25 mouse cellular contexts compared by ENCODE assay signal in the genomic region with DNA sequence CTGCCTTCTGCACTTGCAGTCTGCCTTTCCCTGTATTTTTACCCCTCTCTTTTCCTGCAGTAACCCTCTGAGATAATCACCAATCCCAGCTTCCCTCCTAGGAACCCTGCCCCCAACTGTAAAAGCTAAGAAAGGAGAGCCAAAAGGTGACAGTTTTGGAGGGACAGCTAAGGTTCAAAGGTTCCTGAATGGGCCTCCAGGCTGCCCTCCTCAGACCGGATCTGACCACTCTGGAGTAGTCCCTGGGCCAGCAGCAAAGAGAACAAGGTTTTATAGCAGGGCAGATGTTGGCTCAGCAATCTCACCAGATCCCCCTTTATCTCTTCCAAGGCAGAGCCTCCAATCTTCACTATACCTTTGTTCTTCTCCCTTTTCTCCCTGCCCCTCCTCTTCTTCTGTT. TPM values are rescaled to one million over a fixed set of nuclear protein-coding genes. Genes with fewer than 3 reads are reported as not detected.
DNase-seq lines count a peak whose midpoint lies in the region; ATAC-seq lines count a peak whose summit lies in the region.
"Had no signal": no experiment of that assay in that cellular context is flagged by ENCODE, and none has a peak within 500 bp of the region (broad histone marks: within the 10 kb centered on the region; RNA-seq: fewer than 3 reads in every experiment).

No protein-coding gene starts in this region.

- ATAC-seq in kidney, embryonic 14.5 days (ENCODE audit: low FRiP score, low TSS enrichment): no peak
- ATAC-seq in hindbrain, embryonic 14.5 days (ENCODE audit: low FRiP score): 0 out of 2 replicates have a peak, but pooled peaks have one; percentile 21
- ATAC-seq in stomach, embryonic 14.5 days (ENCODE audit: insufficient number of reproducible peaks, insufficient read depth, low FRiP score, low read depth): no peak
- ATAC-seq: inflammation-experienced regulatory T-cells, adult 6 months; midbrain, embryonic 13.5 days had no signal

- peaks cover 44% of the 10 kb centered on the region for H3K4me1 ChIP-seq in kidney, embryonic 14.5 days (ENCODE audit: control insufficient read depth, insufficient read depth, low read length)
- H3K4me1 ChIP-seq in embryonic facial prominence, embryonic 10.5 days: no peaks in the 10 kb centered on the region
- peaks cover 15% of the 10 kb centered on the region for H3K4me1 ChIP-seq in hindbrain, embryonic 14.5 days (replicated peaks; ENCODE audit: control insufficient read depth, insufficient read depth, low read length)
- H3K4me1 ChIP-seq in stomach, embryonic 14.5 days (ENCODE audit: control insufficient read depth, insufficient read depth, low read length): peaks cover 40% of the 10 kb centered on the region
- H3K4me1 ChIP-seq: forebrain, embryonic 12.5 days; heart, embryonic 12.5 days; midbrain, embryonic 13.5 days had no signal

- H3K27ac ChIP-seq in kidney, embryonic 14.5 days (ENCODE audit: low read depth, low read length): no peak overlapping the region
- no peak overlapping the region for H3K27ac ChIP-seq in embryonic facial prominence, embryonic 10.5 days (replicated peaks)
- H3K27ac ChIP-seq in hindbrain, embryonic 14.5 days: peak overlapping the region; percentile 45; the same call in 1 of the 2 replicates
- H3K27ac ChIP-seq in stomach, embryonic 14.5 days (ENCODE audit: low read length): peak overlapping the region; percentile 62; the same call in 1 of the 2 replicates
- H3K27ac ChIP-seq: forebrain, embryonic 12.5 days; limb, embryonic 13.5 days; liver, embryonic 14.5 days; macrophage; midbrain, embryonic 13.5 days had no signal

- peak; percentile 26 for DNase-seq in kidney, adult 11 months
- DNase-seq in embryonic facial prominence, embryonic 10.5 days (ENCODE audit: low spot score): peak; percentile 6
- DNase-seq in hindbrain, embryonic 14.5 days (ENCODE audit: low spot score): no peak
- no peak for DNase-seq in frontal cortex, adult 2 months (ENCODE audit: extremely low spot score in 1 of 2, low spot score in 1 of 2)
- DNase-seq in layer of hippocampus, postnatal 36 days: no peak
- DNase-seq: adrenal gland, postnatal 25 days; B cell, adult 2 months; cerebellum, adult 11-12 months; cerebellum, postnatal 14 days; gastrocnemius, postnatal 10 days; heart, adult 11 months; heart, postnatal 14 days; right cerebral cortex, adult 18-20 months had no signal

- no peaks in the 10 kb centered on the region; the same call in 1 of the 2 replicates for H3K27me3 ChIP-seq in kidney, embryonic 14.5 days (ENCODE audit: control insufficient read depth, insufficient read depth, low read length)
- peaks cover 100% of the 10 kb centered on the region for H3K27me3 ChIP-seq in embryonic facial prominence, embryonic 10.5 days (replicated peaks; ENCODE audit: low read depth, poor library complexity, severe bottlenecking)
- peaks cover 95% of the 10 kb centered on the region for H3K27me3 ChIP-seq in hindbrain, embryonic 14.5 days (ENCODE audit: control insufficient read depth, insufficient read depth, low read length)
- H3K27me3 ChIP-seq in stomach, embryonic 14.5 days (ENCODE audit: control insufficient read depth, insufficient read depth, low read length): no peaks in the 10 kb centered on the region

- H3K4me3 ChIP-seq in kidney, embryonic 14.5 days (ENCODE audit: low read length): no peak overlapping the region
- H3K4me3 ChIP-seq in embryonic facial prominence, embryonic 10.5 days: no peak overlapping the region
- no peak overlapping the region for H3K4me3 ChIP-seq in hindbrain, embryonic 14.5 days (replicated peaks; ENCODE audit: low read length)
- no peak overlapping the region for H3K4me3 ChIP-seq in stomach, embryonic 14.5 days (ENCODE audit: low read depth, low read length)
- H3K4me3 ChIP-seq: forebrain, embryonic 12.5 days; heart, embryonic 12.5 days; limb, embryonic 13.5 days; midbrain, embryonic 13.5 days had no signal

- 15% methylated on average over 1 of the region's 1 CpGs for WGBS in kidney, embryonic 14.5 days
- 0% methylated on average over 1 of the region's 1 CpGs for WGBS in embryonic facial prominence, embryonic 10.5 days
- 23% methylated on average over 1 of the region's 1 CpGs for WGBS in hindbrain, embryonic 14.5 days
- 17% methylated on average over 1 of the region's 1 CpGs for WGBS in stomach, embryonic 14.5 days

- no peak overlapping the region for H3K4me2 ChIP-seq in kidney, embryonic 14.5 days (replicated peaks; ENCODE audit: low read depth, low read length)
- peak overlapping the region; percentile 50 for H3K4me2 ChIP-seq in hindbrain, embryonic 14.5 days (replicated peaks)
- H3K4me2 ChIP-seq in stomach, embryonic 14.5 days (replicated peaks; ENCODE audit: low read depth, low read length): no peak overlapping the region
- H3K4me2 ChIP-seq: forebrain, embryonic 12.5 days; heart, embryonic 12.5 days; limb, embryonic 13.5 days; midbrain, embryonic 13.5 days had no signal

- H3K9ac ChIP-seq in kidney, embryonic 14.5 days (ENCODE audit: low read depth, low read length): no peak overlapping the region
- 0 out of 2 replicates have a peak overlapping the region, but pooled peaks have one; percentile 76 for H3K9ac ChIP-seq in hindbrain, embryonic 14.5 days
- no peak overlapping the region for H3K9ac ChIP-seq in stomach, embryonic 14.5 days (replicated peaks; ENCODE audit: low read depth, low read length)
- H3K9ac ChIP-seq: forebrain, embryonic 12.5 days; heart, embryonic 12.5 days; limb, embryonic 13.5 days; liver, embryonic 14.5 days; midbrain, embryonic 13.5 days had no signal

- no peaks in the 10 kb centered on the region for H3K9me3 ChIP-seq in kidney, embryonic 14.5 days (ENCODE audit: control insufficient read depth, low read length)
- no peaks in the 10 kb centered on the region for H3K9me3 ChIP-seq in embryonic facial prominence, embryonic 10.5 days
- H3K9me3 ChIP-seq in hindbrain, embryonic 14.5 days (ENCODE audit: control insufficient read depth, low read length): no peaks in the 10 kb centered on the region
- no peaks in the 10 kb centered on the region for H3K9me3 ChIP-seq in stomach, embryonic 14.5 days (ENCODE audit: control insufficient read depth, low read depth, low read length)
- H3K9me3 ChIP-seq: forebrain, embryonic 12.5 days; heart, embryonic 12.5 days; limb, embryonic 13.5 days; midbrain, embryonic 13.5 days had no signal

- H3K36me3 ChIP-seq in kidney, embryonic 14.5 days (ENCODE audit: control insufficient read depth, insufficient read depth, low read length): no peaks in the 10 kb centered on the region
- H3K36me3 ChIP-seq in embryonic facial prominence, embryonic 10.5 days (replicated peaks): no peaks in the 10 kb centered on the region
- H3K36me3 ChIP-seq in hindbrain, embryonic 14.5 days (replicated peaks; ENCODE audit: control insufficient read depth, insufficient read depth): no peaks in the 10 kb centered on the region
- no peaks in the 10 kb centered on the region for H3K36me3 ChIP-seq in stomach, embryonic 14.5 days (ENCODE audit: control insufficient read depth, insufficient read depth, low read length)
- H3K36me3 ChIP-seq: forebrain, embryonic 12.5 days; heart, embryonic 12.5 days; limb, embryonic 13.5 days; midbrain, embryonic 13.5 days had no signal

RNA-seq across cellular contexts. Expression of a gene that starts 23.5 kb away (rescaled TPM):
- polyA plus RNA-seq in kidney, embryonic 14.5 days (2014; fragmentation: Nextera tagmentation; extraction: Ambion mirVana): 7.4 and 8.6 TPM in 2 replicates
- polyA plus RNA-seq in embryonic facial prominence, embryonic 10.5 days (2016; fragmentation: Nextera tagmentation; extraction: Ambion mirVana): 0.11 and 0.16 TPM in 2 replicates
- 74.9 and 90.0 TPM in 2 replicates for polyA plus RNA-seq in hindbrain, embryonic 14.5 days (2014; fragmentation: Nextera tagmentation; extraction: Ambion mirVana)
- polyA plus RNA-seq in stomach, embryonic 14.5 days (2014; fragmentation: Nextera tagmentation; extraction: Ambion mirVana): 23.4 and 26.5 TPM in 2 replicates
- polyA plus RNA-seq in frontal cortex, adult 2 months (2012; rRNA removed): 0.06 TPM in 1 of 2 replicates, not detected in the other
- total RNA-seq in layer of hippocampus, postnatal 36 days (2021): not detected
- total RNA-seq: layer of hippocampus, postnatal 10 days; left cerebral cortex, postnatal 10 days had no signal
- polyA plus RNA-seq: forebrain, embryonic 12.5 days; inflammation-experienced regulatory T-cells, adult 6 months; macrophage had no signal

RNA-seq across cellular contexts. Expression of a gene that starts 44.2 kb away (rescaled TPM):
- 12.3 and 16.1 TPM in 2 replicates for polyA plus RNA-seq in kidney, embryonic 14.5 days (2014; fragmentation: Nextera tagmentation; extraction: Ambion mirVana)
- not detected in 2 replicates for polyA plus RNA-seq in embryonic facial prominence, embryonic 10.5 days (2016; fragmentation: Nextera tagmentation; extraction: Ambion mirVana)
- polyA plus RNA-seq in hindbrain, embryonic 14.5 days (2014; fragmentation: Nextera tagmentation; extraction: Ambion mirVana): 20.9 and 24.8 TPM in 2 replicates
- 4.8 and 5.5 TPM in 2 replicates for polyA plus RNA-seq in stomach, embryonic 14.5 days (2014; fragmentation: Nextera tagmentation; extraction: Ambion mirVana)
- not detected in 2 replicates for polyA plus RNA-seq in frontal cortex, adult 2 months (2012; rRNA removed)
- not detected for total RNA-seq in layer of hippocampus, postnatal 36 days (2021)
- total RNA-seq: heart, postnatal 14 days; layer of hippocampus, postnatal 10 days; left cerebral cortex, postnatal 10 days had no signal
- polyA plus RNA-seq: forebrain, embryonic 12.5 days; inflammation-experienced regulatory T-cells, adult 6 months; macrophage; midbrain, embryonic 13.5 days had no signal

RNA-seq across cellular contexts. Expression of a gene that starts 51.8 kb away (rescaled TPM):
- 12.6 and 13.8 TPM in 2 replicates for polyA plus RNA-seq in kidney, embryonic 14.5 days (2014; fragmentation: Nextera tagmentation; extraction: Ambion mirVana)
- polyA plus RNA-seq in embryonic facial prominence, embryonic 10.5 days (2016; fragmentation: Nextera tagmentation; extraction: Ambion mirVana): not detected in 2 replicates
- polyA plus RNA-seq in hindbrain, embryonic 14.5 days (2014; fragmentation: Nextera tagmentation; extraction: Ambion mirVana): 9.2 and 22.9 TPM in 2 replicates
- 1.0 and 1.1 TPM in 2 replicates for polyA plus RNA-seq in stomach, embryonic 14.5 days (2014; fragmentation: Nextera tagmentation; extraction: Ambion mirVana)
- not detected in 2 replicates for polyA plus RNA-seq in frontal cortex, adult 2 months (2012; rRNA removed)
- not detected for total RNA-seq in layer of hippocampus, postnatal 36 days (2021)
- total RNA-seq: heart, postnatal 14 days; layer of hippocampus, postnatal 10 days; left cerebral cortex, postnatal 10 days had no signal
- polyA plus RNA-seq: embryonic facial prominence, embryonic 11.5 days; forebrain, embryonic 12.5 days; macrophage; midbrain, embryonic 13.5 days had no signal

Comparison
In these comparisons a context has a peak if more than half of its experiments do, and no peak if none do; other contexts are left out.
1. DNase-seq: peak in kidney, adult 11 months (single experiment) and embryonic facial prominence, embryonic 10.5 days (single experiment); none in hindbrain, embryonic 14.5 days (single experiment), frontal cortex, adult 2 months (0 of 2) and layer of hippocampus, postnatal 36 days (0 of 2).
2. H3K27ac ChIP-seq: peak in hindbrain, embryonic 14.5 days (single experiment) and stomach, embryonic 14.5 days (single experiment); none in kidney, embryonic 14.5 days (single experiment) and embryonic facial prominence, embryonic 10.5 days (single experiment).